Mouse (Mus musculus): Measurements from ENCODE around the gene Spn. TPM values are rescaled to one million over a fixed set of nuclear protein-coding genes. Genes with fewer than 3 reads are reported as not detected.

Gene Spn
- polyA plus RNA-seq, 1 experiment from 2014 or later = 0.23 TPM

GRCm38 (mm10) chr7:127118671-127119445 is 18.8 kb downstream of the Spn start:
- Histone ChIP-seq H3K27ac (no peak overlapping the region), H3K4me2 (no peak overlapping the region), H3K4me1 (replicated peaks) (peaks cover 15% of the 10 kb centered on the region), H3K4me3 (no peak overlapping the region), H3K27me3 (peaks cover 7% of the 10 kb centered on the region; the same call in 1 of the 2 replicates), H3K9ac (no peak overlapping the region), H3K36me3 (no peaks in the 10 kb centered on the region), H3K9me3 (replicated peaks) (no peaks in the 10 kb centered on the region)
- WGBS = 63% methylated on average over 14 of the region's 14 CpGs
- no peak for ATAC-seq (replicated peaks; ENCODE audit: insufficient number of reproducible peaks, insufficient read depth, low FRiP score, low read depth)

GRCm38 (mm10) chr7:127117948-127118347 is 19.7 kb downstream of the Spn start:
- Histone ChIP-seq H3K4me2 (no peak overlapping the region), H3K36me3 (no peaks in the 10 kb centered on the region), H3K27me3 (peaks cover 5% of the 10 kb centered on the region; the same call in 1 of the 2 replicates), H3K9me3 (replicated peaks) (no peaks in the 10 kb centered on the region), H3K9ac (no peak overlapping the region), H3K4me3 (no peak overlapping the region), H3K4me1 (replicated peaks) (peaks cover 22% of the 10 kb centered on the region), H3K27ac (no peak overlapping the region)
- 34% methylated on average over 5 of the region's 5 CpGs for WGBS
- no peak for ATAC-seq (replicated peaks; ENCODE audit: insufficient number of reproducible peaks, insufficient read depth, low FRiP score, low read depth)

- Histone ChIP-seq H3K9ac (no peak overlapping the region), H3K27ac (no peak overlapping the region), H3K36me3 (no peaks in the 10 kb centered on the region), H3K4me3 (no peak overlapping the region), H3K9me3 (replicated peaks) (no peaks in the 10 kb centered on the region), H3K4me2 (no peak overlapping the region), H3K27me3 (no peaks in the 10 kb centered on the region), H3K4me1 (replicated peaks) (peaks cover 21% of the 10 kb centered on the region)
- ATAC-seq (replicated peaks; ENCODE audit: insufficient number of reproducible peaks, insufficient read depth, low FRiP score, low read depth) = no peak
- WGBS = 55% methylated on average over 11 of the region's 11 CpGs
Measured at GRCm38 (mm10) chr7:127116331-127116935, 21.2 kb downstream of the Spn start.

- Histone ChIP-seq H3K4me2 (no peak overlapping the region), H3K36me3 (no peaks in the 10 kb centered on the region), H3K27ac (no peak overlapping the region), H3K27me3 (no peaks in the 10 kb centered on the region), H3K4me3 (no peak overlapping the region), H3K9me3 (replicated peaks) (no peaks in the 10 kb centered on the region), H3K4me1 (replicated peaks) (peaks cover 19% of the 10 kb centered on the region), H3K9ac (no peak overlapping the region)
- 70% methylated on average over 11 of the region's 11 CpGs for WGBS
- ATAC-seq (replicated peaks; ENCODE audit: insufficient number of reproducible peaks, insufficient read depth, low FRiP score, low read depth) = no peak
Measured at GRCm38 (mm10) chr7:127114920-127115319, 22.7 kb downstream of the Spn start.

GRCm38 (mm10) chr7:127113614-127114259 is 23.9 kb downstream of the Spn start:
- 47% methylated on average over 11 of the region's 12 CpGs for WGBS

GRCm38 (mm10) chr7:127112921-127113597 is 24.6 kb downstream of the Spn start:
- WGBS = 31% methylated on average over 9 of the region's 9 CpGs

More at GRCm38 (mm10) chr7:127113614-127114259, 23.9 kb downstream of the Spn start:
- H3K9me3 ChIP-seq (replicated peaks) = no peaks in the 10 kb centered on the region
- no peak for ATAC-seq (replicated peaks; ENCODE audit: insufficient number of reproducible peaks, insufficient read depth, low FRiP score, low read depth)
- H3K9ac ChIP-seq = no peak overlapping the region
- H3K27ac ChIP-seq = no peak overlapping the region
- no peak overlapping the region for H3K4me3 ChIP-seq
- H3K36me3 ChIP-seq = no peaks in the 10 kb centered on the region
- no peaks in the 10 kb centered on the region for H3K27me3 ChIP-seq
- H3K4me2 ChIP-seq = no peak overlapping the region
- H3K4me1 ChIP-seq (replicated peaks) = peaks cover 16% of the 10 kb centered on the region

GRCm38 (mm10) chr7:127112251-127112841 is 25.3 kb downstream of the Spn start:
- Histone ChIP-seq H3K9me3 (replicated peaks) (no peaks in the 10 kb centered on the region), H3K4me1 (replicated peaks) (0 out of 2 replicates have a peak, but pooled peaks cover 8% of the 10 kb centered on the region), H3K27me3 (peaks cover under 1% of the 10 kb centered on the region; the same call in 1 of the 2 replicates), H3K4me3 (no peak overlapping the region), H3K36me3 (no peaks in the 10 kb centered on the region), H3K27ac (no peak overlapping the region), H3K9ac (no peak overlapping the region), H3K4me2 (no peak overlapping the region)
- 64% methylated on average over 12 of the region's 12 CpGs for WGBS
- no peak for ATAC-seq (replicated peaks; ENCODE audit: insufficient number of reproducible peaks, insufficient read depth, low FRiP score, low read depth)

More at GRCm38 (mm10) chr7:127112921-127113597, 24.6 kb downstream of the Spn start:
- Histone ChIP-seq H3K4me1 (replicated peaks) (peaks cover 14% of the 10 kb centered on the region), H3K4me2 (no peak overlapping the region), H3K36me3 (no peaks in the 10 kb centered on the region), H3K27ac (no peak overlapping the region), H3K9ac (no peak overlapping the region), H3K4me3 (no peak overlapping the region), H3K27me3 (no peaks in the 10 kb centered on the region), H3K9me3 (replicated peaks) (no peaks in the 10 kb centered on the region)
- ATAC-seq (replicated peaks; ENCODE audit: insufficient number of reproducible peaks, insufficient read depth, low FRiP score, low read depth) = no peak

GRCm38 (mm10) chr7:127111461-127111860 is 26.2 kb downstream of the Spn start:
- Histone ChIP-seq H3K4me1 (replicated peaks) (0 out of 2 replicates have a peak, but pooled peaks cover 8% of the 10 kb centered on the region), H3K4me3 (no peak overlapping the region), H3K27ac (no peak overlapping the region), H3K9ac (no peak overlapping the region), H3K36me3 (no peaks in the 10 kb centered on the region), H3K9me3 (replicated peaks) (no peaks in the 10 kb centered on the region), H3K27me3 (peaks cover 3% of the 10 kb centered on the region; the same call in 1 of the 2 replicates), H3K4me2 (no peak overlapping the region)
- ATAC-seq (replicated peaks; ENCODE audit: insufficient number of reproducible peaks, insufficient read depth, low FRiP score, low read depth) = no peak
- WGBS = 36% methylated on average over 6 of the region's 6 CpGs

- H3K27me3 ChIP-seq = peaks cover 9% of the 10 kb centered on the region
- no peak overlapping the region for H3K27ac ChIP-seq
- ATAC-seq (replicated peaks; ENCODE audit: insufficient number of reproducible peaks, insufficient read depth, low FRiP score, low read depth) = peak; percentile 49; the same call in 1 of the 2 replicates
- no peak overlapping the region for H3K4me3 ChIP-seq
- no peak overlapping the region for H3K9ac ChIP-seq
- WGBS = 42% methylated on average over 18 of the region's 18 CpGs
- H3K4me1 ChIP-seq (replicated peaks) = 0 out of 2 replicates have a peak, but pooled peaks cover 8% of the 10 kb centered on the region
- H3K36me3 ChIP-seq = no peaks in the 10 kb centered on the region
- H3K4me2 ChIP-seq = no peak overlapping the region
- no peaks in the 10 kb centered on the region for H3K9me3 ChIP-seq (replicated peaks)
Measured at GRCm38 (mm10) chr7:127110239-127111007, 27.2 kb downstream of the Spn start.

- Histone ChIP-seq H3K4me3 (no peak overlapping the region), H3K9me3 (replicated peaks) (no peaks in the 10 kb centered on the region), H3K27ac (no peak overlapping the region), H3K4me1 (replicated peaks) (peaks cover 8% of the 10 kb centered on the region), H3K9ac (no peak overlapping the region), H3K36me3 (no peaks in the 10 kb centered on the region), H3K27me3 (peaks cover 9% of the 10 kb centered on the region), H3K4me2 (no peak overlapping the region)
- 69% methylated on average over 7 of the region's 7 CpGs for WGBS
- no peak for ATAC-seq (replicated peaks; ENCODE audit: insufficient number of reproducible peaks, insufficient read depth, low FRiP score, low read depth)
Measured at GRCm38 (mm10) chr7:127105551-127105950, 32.1 kb downstream of the Spn start.

Data from heart, embryonic 15.5 days (tissue).